Mouse (Mus musculus) C2C12 (cell line): ENCODE data around the gene Myt1.

ENCODE experiments used
- CEBPB ChIP-seq: IDR thresholded peaks from one replicate; pipeline ENCODE4 v1.6.1; 2011; ENCODE audit warnings: low read depth, mild to moderate bottlenecking, control low read depth, moderate library complexity
- CTCF ChIP-seq: IDR thresholded peaks from one replicate; pipeline ENCODE4 v1.5.1; 2011; ENCODE audit not compliant: control insufficient read depth, insufficient read depth, insufficient read length

DNA sequence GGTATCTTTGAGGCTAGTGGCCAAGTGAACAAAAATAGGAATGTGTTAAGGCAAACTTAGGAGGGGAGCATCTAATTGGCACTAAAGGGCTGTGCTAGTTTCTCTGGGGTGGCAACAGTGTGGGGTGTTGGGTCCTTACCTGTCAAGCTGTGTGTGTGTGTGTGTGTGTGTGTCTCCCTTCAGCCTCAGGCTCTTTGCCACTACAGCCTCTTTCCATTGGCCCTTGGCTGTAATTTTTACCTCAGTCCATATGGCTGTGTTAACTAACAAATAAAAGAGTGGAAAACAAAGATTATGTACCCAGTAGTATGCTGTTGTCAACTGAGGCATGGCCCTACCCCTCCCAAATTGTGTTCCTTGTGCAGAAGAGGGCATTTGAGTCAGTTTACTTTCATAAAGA, 5.3 kb downstream of the Myt1 start:
- TF ChIP-seq CTCF (no peak), CEBPB (no peak)
